Mouse (Mus musculus) adrenal gland, postnatal 10 days (tissue): ENCODE measurements around the gene C1ql1. TPM values are rescaled to one million over a fixed set of nuclear protein-coding genes. Genes with fewer than 3 reads are reported as not detected.
A peak's percentile ranks its signal among the peaks of the same experiment; 100 is the strongest.
"Not testable (repeated sequence)": the region's sequence is repeated elsewhere in the genome, so short reads cannot be mapped to it uniquely, and the experiment has no call there.

Experiments
- DNase-seq: peaks from one replicate; pipeline ENCODE4 v3.0.0; 2021; ENCODE audit warnings: mixed read lengths
- long read RNA-seq, 2 experiments: library from polyadenylated mRNA; stranded (forward); transcript quantifications; one replicate each; pipeline ENCODE4 v2.0.0; 2021
- total RNA-seq, 2 experiments: library from RNA; stranded (reverse); gene quantifications; 2 replicates each; pipeline ENCODE4 v1.2.3; 2021

C1ql1 gene
- total RNA-seq = 10 to 100 TPM; 31.9 to 34.6 TPM
- long read RNA-seq, experiment 1, transcript C1ql1-201 (2 exons, 1,473 nt) = major isoform, 21 of 33 reads
- long read RNA-seq, experiment 1, partial matches to known transcripts = 12 of 33 reads
- long read RNA-seq, experiment 1, other reads (novel, unspliced or antisense) = 0 of 33 reads
- long read RNA-seq, experiment 2, transcript C1ql1-201 (2 exons, 1,473 nt) = major isoform, 40 of 52 reads
- long read RNA-seq, experiment 2, partial matches to known transcripts = 11 of 52 reads
- long read RNA-seq, experiment 2, other reads (novel, unspliced or antisense) = 1 of 52 reads

GRCm38 (mm10) chr11:102946265-102946991 is at the start of gene C1ql1:
TSS of gene C1ql1 (minus strand) at chr11:102946688.
- peak; percentile 93 for DNase-seq

GRCm38 (mm10) chr11:102994952-102995351 is 48.5 kb upstream of the C1ql1 start:
- DNase-seq = no peak

- no peak for DNase-seq
These were observed 47.0 kb upstream of the C1ql1 start for GRCm38 (mm10) chr11:102993420-102994029.

- DNase-seq = peak; percentile 89
These were observed 46.5 kb upstream of the C1ql1 start for GRCm38 (mm10) chr11:102992940-102993339.

GRCm38 (mm10) chr11:102991681-102992080 is 45.2 kb upstream of the C1ql1 start:
- DNase-seq = no peak

GRCm38 (mm10) chr11:102990152-102990663 is 43.7 kb upstream of the C1ql1 start:
- peak; percentile 77 for DNase-seq

GRCm38 (mm10) chr11:102989641-102990151 is 43.2 kb upstream of the C1ql1 start:
- no peak for DNase-seq

- DNase-seq = no peak
These were observed 38.7 kb upstream of the C1ql1 start for GRCm38 (mm10) chr11:102985160-102985559.

GRCm38 (mm10) chr11:102984615-102985014 is 38.1 kb upstream of the C1ql1 start:
- no peak for DNase-seq

- no peak for DNase-seq
These were observed 37.6 kb upstream of the C1ql1 start for GRCm38 (mm10) chr11:102984086-102984485.

GRCm38 (mm10) chr11:102981151-102981890 is 34.8 kb upstream of the C1ql1 start:
- DNase-seq = peak; percentile 53

GRCm38 (mm10) chr11:102978052-102978666 is 31.7 kb upstream of the C1ql1 start:
- DNase-seq = peak; percentile 53

- DNase-seq = not testable (repeated sequence)
These were observed 29.5 kb upstream of the C1ql1 start for GRCm38 (mm10) chr11:102975966-102976365.

GRCm38 (mm10) chr11:102972326-102972725 is 25.8 kb upstream of the C1ql1 start:
- DNase-seq = no peak

GRCm38 (mm10) chr11:102971604-102972003 is 25.1 kb upstream of the C1ql1 start:
- no peak for DNase-seq

- DNase-seq = no peak
These were observed 18.1 kb upstream of the C1ql1 start for GRCm38 (mm10) chr11:102964547-102965091.

GRCm38 (mm10) chr11:102963855-102964546 is 17.5 kb upstream of the C1ql1 start:
- no peak for DNase-seq

- no peak for DNase-seq
These were observed 16.9 kb upstream of the C1ql1 start for GRCm38 (mm10) chr11:102963246-102963854.

- DNase-seq = no peak
These were observed 16.4 kb upstream of the C1ql1 start for GRCm38 (mm10) chr11:102962861-102963245.

GRCm38 (mm10) chr11:102961082-102961481 is 14.6 kb upstream of the C1ql1 start:
- no peak for DNase-seq
